Mouse (Mus musculus) kidney, postnatal 10 days (tissue): ENCODE data around the gene Pex14.
"Not testable (repeated sequence)": the region's sequence is repeated elsewhere in the genome, so short reads cannot be mapped to it uniquely, and the experiment has no call there.

Experiments
- DNase-seq: peaks from one replicate; pipeline ENCODE4 v3.0.0; 2021; ENCODE audit warnings: mixed read lengths

The Pex14 gene

GRCm38 (mm10) chr4:149101456-149101855 is 1.8 kb upstream of the Pex14 start:
- no peak for DNase-seq

DNA sequence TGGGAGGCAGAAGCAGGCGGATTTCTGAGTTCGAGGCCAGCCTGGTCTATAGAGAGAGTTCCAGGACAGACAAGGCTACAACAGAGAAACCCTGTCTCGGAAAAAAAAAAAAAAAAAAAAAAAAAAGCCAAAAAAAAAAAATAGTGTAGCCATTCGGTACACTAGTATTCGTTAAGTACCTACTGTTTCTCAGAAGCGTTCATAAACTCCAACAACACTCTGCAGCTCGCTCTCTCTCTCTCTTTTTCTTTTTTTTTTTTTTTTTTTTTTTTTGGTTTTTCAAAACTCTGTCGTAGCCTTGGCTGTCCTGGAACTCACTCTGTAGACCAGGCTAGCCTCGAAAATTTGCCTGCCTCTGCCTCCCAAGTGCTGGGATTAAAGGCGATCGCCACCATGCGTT is 773 bp upstream of the Pex14 start:
- not testable (repeated sequence) for DNase-seq

DNA sequence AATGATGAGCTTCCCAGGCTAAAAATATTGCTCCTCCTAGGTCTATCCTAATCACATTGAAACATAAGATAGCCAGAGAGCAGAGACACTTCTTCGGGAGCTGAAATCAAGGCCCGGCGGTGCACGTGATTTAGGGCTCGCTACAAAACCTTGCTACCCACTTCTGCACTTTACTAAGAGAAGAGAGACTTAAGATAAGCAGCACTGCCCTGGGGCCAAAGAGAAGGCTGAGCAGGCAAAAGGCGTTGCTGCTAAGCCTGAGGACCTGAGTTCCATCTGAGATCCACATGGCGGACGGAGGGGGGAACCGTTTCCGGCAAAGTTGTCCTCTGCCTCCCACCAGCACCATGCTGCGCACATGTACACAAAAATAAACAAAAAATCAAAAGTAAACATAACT is 1.1 kb downstream of the Pex14 start:
- no peak for DNase-seq

GRCm38 (mm10) chr4:149097956-149098355 is 1.7 kb downstream of the Pex14 start:
- no peak for DNase-seq

- DNase-seq = no peak
Measured at GRCm38 (mm10) chr4:149091364-149091763, 8.3 kb downstream of the Pex14 start.

- DNase-seq = no peak
Measured at GRCm38 (mm10) chr4:149085381-149085780, 14.3 kb downstream of the Pex14 start.

GRCm38 (mm10) chr4:149081528-149081927 is 18.1 kb downstream of the Pex14 start:
- DNase-seq = peak; percentile 91

GRCm38 (mm10) chr4:149080111-149080510 is 19.6 kb downstream of the Pex14 start:
- no peak for DNase-seq

DNA sequence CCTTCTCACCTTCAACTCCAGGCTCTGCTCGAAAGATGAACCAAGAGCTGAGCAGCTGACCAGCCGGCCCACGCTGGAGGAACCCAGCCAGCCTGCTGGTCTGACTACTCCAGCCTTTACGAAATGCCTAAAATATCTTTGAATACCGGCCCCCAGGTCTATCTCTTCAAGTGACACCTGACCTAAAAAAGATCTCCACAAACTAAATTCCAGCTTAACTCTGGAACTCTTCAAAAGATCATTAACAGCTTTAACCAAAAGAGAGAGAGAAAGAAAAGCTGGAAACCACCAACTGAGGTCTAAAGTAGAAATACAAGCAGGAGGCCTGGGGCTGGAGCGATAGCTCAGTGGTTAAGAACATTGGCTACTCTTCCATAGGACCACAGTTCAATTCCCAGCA is 20.0 kb downstream of the Pex14 start:
- DNase-seq = no peak

DNA sequence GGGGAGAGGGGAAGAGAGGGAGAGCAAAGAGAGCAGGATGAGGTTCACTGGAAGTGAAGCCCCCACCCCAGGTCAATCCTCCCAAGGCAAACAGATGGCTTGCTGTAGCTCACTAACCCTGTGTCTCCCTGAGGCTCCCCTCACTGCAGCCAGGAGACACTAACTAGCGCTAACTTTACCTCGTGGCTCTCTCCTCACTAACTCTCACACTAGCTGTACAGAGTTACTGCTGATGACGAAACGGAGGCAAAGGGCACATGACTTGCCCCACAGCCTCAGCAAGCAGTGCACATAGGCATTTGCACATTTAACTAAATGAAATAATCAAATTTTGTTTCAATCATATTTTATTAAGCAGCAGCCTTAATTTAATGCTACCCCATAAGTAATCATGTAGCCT is 21.4 kb downstream of the Pex14 start:
- DNase-seq = no peak

DNA sequence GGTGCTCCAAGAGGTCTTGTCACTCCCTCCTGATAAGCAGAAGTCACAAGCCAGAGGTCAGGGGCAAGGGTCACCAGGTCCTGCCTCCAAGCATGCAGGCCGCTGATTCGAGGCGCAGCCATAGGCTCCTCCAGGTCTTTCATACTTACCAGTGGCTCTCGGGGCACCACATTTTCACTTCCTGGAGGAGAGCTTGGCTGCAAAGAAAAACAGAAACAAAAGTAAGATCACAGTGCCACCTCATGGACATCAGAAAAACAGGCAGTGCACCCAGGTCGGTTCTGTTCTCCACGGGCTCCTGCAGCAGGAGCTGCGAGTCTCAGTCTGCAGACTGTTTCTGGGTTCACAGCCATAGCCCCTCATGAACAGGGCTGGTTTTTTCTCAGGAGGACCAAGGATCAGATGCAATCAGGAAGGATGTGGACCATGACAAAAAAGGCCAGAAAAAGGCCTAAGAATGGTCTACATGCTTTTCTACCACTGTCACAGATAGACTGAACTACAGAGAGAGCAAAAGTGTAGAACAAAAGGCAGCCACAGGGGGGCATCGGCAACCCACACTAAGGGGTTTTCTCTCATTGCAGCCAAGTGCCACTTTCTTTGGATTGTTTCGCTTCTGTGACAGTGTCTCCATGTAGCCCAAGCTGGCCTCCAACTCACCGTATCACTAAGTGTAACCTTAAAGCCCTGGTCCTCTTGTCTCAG is 23.7 kb downstream of the Pex14 start:
- DNase-seq = peak; percentile 83

- DNase-seq = no peak
Measured at GRCm38 (mm10) chr4:149075073-149075472, 24.6 kb downstream of the Pex14 start.

DNA sequence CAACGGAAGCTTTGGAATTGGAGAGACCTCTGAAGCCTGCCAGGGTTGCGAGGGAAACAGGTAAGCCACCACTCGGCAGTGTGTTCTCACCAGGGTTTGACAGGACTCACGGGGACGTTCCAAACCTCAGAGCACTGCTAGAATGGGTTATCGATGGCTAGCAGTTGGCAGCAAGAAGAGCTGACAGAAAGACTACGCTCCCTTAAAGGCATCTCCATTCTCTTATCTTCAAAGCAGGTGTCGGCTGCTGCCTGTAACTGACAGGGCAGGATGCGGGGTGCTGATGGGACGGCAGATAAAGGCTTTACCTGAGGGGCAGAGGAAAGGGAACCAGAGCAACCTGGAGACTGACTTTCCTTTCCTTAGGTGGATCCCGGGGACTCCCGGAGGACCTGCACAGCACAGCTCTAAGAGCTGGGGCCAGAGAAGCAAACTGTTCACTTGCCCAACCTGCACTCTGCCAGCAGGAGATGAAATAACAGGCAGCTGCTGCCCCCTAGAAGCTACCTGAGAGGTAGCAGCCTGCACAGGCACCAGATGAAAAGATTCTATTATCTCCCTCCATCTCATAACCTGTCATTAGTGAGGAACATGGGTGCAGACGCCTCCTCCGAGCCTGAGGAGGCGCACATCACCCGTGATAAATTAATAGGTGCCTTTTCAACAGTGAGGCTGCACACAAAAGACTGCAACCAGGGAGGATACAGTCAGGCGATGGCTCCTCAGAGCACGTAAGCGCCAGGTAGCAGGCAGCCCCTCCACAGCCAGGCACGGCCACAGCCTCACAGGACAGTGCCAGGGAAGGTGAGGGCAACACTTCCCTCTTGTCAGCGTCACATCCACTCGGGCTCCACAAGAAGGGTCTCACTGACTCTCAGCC is 32.8 kb downstream of the Pex14 start:
- DNase-seq = no peak

- peak; percentile 55 for DNase-seq
Measured at GRCm38 (mm10) chr4:149064061-149064854, 35.4 kb downstream of the Pex14 start.

- no peak for DNase-seq
Measured at GRCm38 (mm10) chr4:149062406-149063318, 37.0 kb downstream of the Pex14 start.

GRCm38 (mm10) chr4:149061432-149061718 is 38.3 kb downstream of the Pex14 start:
- DNase-seq = no peak

GRCm38 (mm10) chr4:149060621-149061431 is 38.9 kb downstream of the Pex14 start:
- no peak for DNase-seq

GRCm38 (mm10) chr4:149059713-149060112 is 40.0 kb downstream of the Pex14 start:
- DNase-seq = no peak

DNA sequence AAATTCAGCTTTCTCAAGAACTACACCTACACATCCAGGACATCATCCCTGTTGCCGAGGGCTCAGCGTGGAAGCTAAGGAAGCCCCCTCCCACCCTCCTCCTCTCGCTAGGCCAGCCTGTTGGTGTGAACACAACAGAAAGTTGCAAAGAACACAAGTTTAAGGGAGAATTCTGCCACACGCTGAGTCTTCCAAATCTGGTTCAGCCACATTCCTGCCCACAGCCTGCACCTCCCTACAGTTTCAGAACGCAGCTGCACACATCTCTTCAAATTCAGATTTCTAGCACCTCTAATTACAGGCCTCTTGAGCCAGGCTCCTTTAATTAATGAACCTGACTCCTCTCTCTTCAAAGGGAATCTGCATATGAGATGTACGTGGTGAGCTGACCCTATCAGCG is 41.4 kb downstream of the Pex14 start:
- no peak for DNase-seq

GRCm38 (mm10) chr4:149057470-149057869 is 42.2 kb downstream of the Pex14 start:
- no peak for DNase-seq

DNA sequence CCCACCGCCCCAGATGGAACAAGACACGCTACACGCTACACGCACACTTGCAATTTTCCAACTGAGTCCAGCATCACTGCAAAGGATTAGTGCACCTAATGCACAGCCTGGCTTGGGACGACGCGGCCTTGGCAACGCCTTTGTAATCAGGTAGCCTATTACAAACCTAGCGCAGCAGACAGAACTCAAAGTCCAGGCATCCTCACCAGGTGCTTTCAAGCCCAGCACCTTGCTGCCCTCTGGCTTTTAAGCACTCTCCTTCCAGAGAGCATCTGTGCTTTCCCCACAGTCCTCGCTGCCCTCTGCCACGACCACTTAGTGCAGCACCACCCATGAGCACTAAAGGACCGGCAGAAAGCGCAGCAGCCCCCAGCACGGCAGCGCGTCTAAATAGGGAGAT is 42.7 kb downstream of the Pex14 start:
- DNase-seq = no peak

DNA sequence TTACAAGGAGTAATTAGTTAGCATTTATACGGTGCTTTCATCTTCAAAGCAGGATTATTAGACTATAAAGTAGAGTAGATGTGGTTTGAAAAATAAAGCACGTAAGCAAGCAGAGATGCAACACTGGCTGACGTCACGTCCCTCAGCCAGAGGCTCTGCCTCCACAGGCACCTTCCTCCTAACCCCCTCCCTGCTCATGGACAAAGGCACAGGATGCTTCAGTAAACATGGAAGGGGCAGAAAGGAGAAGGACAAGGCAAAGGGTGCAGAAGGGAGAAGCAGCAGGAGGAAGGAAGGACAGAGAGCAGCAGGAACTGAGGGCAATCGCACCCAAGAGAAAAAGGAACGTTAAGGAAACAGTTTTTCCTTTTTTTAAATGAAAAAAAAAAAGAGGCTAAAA is 43.8 kb downstream of the Pex14 start:
- no peak for DNase-seq
